21 mouse cellular contexts compared by ENCODE assay signal in genomic region chr5:90684994-90685393, GRCm38 (mm10). TPM values are rescaled to one million over a fixed set of nuclear protein-coding genes. Genes with fewer than 3 reads are reported as not detected.
A peak's percentile ranks its signal among the peaks of the same experiment; 100 is the strongest.
DNase-seq lines count a peak whose midpoint lies in the region; ATAC-seq and TF ChIP-seq lines count a peak whose summit lies in the region.
"Had no signal": no experiment of that assay in that cellular context is flagged by ENCODE, and none has a peak within 500 bp of the region (broad histone marks: within the 10 kb centered on the region; RNA-seq: fewer than 3 reads in every experiment).

No protein-coding gene starts in this region.

- no peak overlapping the region for H3K27ac ChIP-seq in kidney, adult 2 months (ENCODE audit: insufficient read depth, low read depth, low read length)
- no peak overlapping the region for H3K27ac ChIP-seq in kidney, embryonic 14.5 days (ENCODE audit: low read depth, low read length)
- peak overlapping the region; percentile 77 for H3K27ac ChIP-seq in embryonic fibroblast, embryonic 13.5 days (ENCODE audit: insufficient read depth, low read length)
- H3K27ac ChIP-seq in liver, postnatal 0 days (ENCODE audit: low read depth): no peak overlapping the region
- H3K27ac ChIP-seq: embryonic facial prominence, embryonic 12.5 days; embryonic facial prominence, embryonic 15.5 days; forebrain, embryonic 13.5 days; forebrain, embryonic 15.5 days had no signal

- no peak overlapping the region for H3K4me3 ChIP-seq in kidney, adult 2 months (ENCODE audit: insufficient read depth, low read depth, low read length)
- H3K4me3 ChIP-seq in kidney, embryonic 14.5 days (ENCODE audit: low read length): no peak overlapping the region
- H3K4me3 ChIP-seq in embryonic fibroblast, embryonic 13.5 days (ENCODE audit: insufficient read depth, low read length): no peak overlapping the region
- no peak overlapping the region for H3K4me3 ChIP-seq in liver, postnatal 0 days (ENCODE audit: low read depth, low read length)
- H3K4me3 ChIP-seq: embryonic facial prominence, embryonic 12.5 days; embryonic facial prominence, embryonic 15.5 days; forebrain, embryonic 13.5 days; forebrain, embryonic 15.5 days had no signal

- no peaks in the 10 kb centered on the region for H3K4me1 ChIP-seq in kidney, adult 2 months (ENCODE audit: control insufficient read depth, insufficient read depth, low read length)
- H3K4me1 ChIP-seq in kidney, embryonic 14.5 days (ENCODE audit: control insufficient read depth, insufficient read depth, low read length): no peaks in the 10 kb centered on the region
- H3K4me1 ChIP-seq in embryonic fibroblast, embryonic 13.5 days (ENCODE audit: control insufficient read depth, insufficient read depth, low read length): peaks cover 9% of the 10 kb centered on the region; the same call in 1 of the 2 replicates
- H3K4me1 ChIP-seq in liver, postnatal 0 days (ENCODE audit: insufficient read depth): peaks cover 7% of the 10 kb centered on the region; the same call in 1 of the 2 replicates
- H3K4me1 ChIP-seq: embryonic facial prominence, embryonic 12.5 days; embryonic facial prominence, embryonic 15.5 days; forebrain, embryonic 13.5 days; forebrain, embryonic 15.5 days had no signal

- H3K27me3 ChIP-seq in kidney, adult 2 months (replicated peaks; ENCODE audit: control insufficient read depth, insufficient read depth, low read length): no peaks in the 10 kb centered on the region
- no peaks in the 10 kb centered on the region for H3K27me3 ChIP-seq in kidney, embryonic 14.5 days (ENCODE audit: control insufficient read depth, insufficient read depth, low read length)
- H3K27me3 ChIP-seq in liver, postnatal 0 days (ENCODE audit: insufficient read depth, low read length): no peaks in the 10 kb centered on the region
- H3K27me3 ChIP-seq: embryonic facial prominence, embryonic 12.5 days; embryonic facial prominence, embryonic 15.5 days; forebrain, embryonic 13.5 days; forebrain, embryonic 15.5 days had no signal

- no peak for TF ChIP-seq EP300 in liver, postnatal 0 days (IDR thresholded peaks at IDR 0.05; ENCODE audit: low read depth)

- H3K9me3 ChIP-seq in kidney, embryonic 14.5 days (ENCODE audit: control insufficient read depth, low read length): no peaks in the 10 kb centered on the region
- no peaks in the 10 kb centered on the region for H3K9me3 ChIP-seq in liver, postnatal 0 days (ENCODE audit: low read length)
- H3K9me3 ChIP-seq: embryonic facial prominence, embryonic 12.5 days; embryonic facial prominence, embryonic 15.5 days; forebrain, embryonic 13.5 days; forebrain, embryonic 15.5 days had no signal

- WGBS in kidney, adult 2 months: 42% methylated on average over 4 of the region's 4 CpGs
- WGBS in kidney, embryonic 14.5 days: 34% methylated on average over 4 of the region's 4 CpGs
- 54% methylated on average over 4 of the region's 4 CpGs for WGBS in liver, postnatal 0 days (ENCODE audit: insufficient replicate concordance)

- TF ChIP-seq POLR2A in kidney, adult 2 months (IDR thresholded peaks at IDR 0.05; ENCODE audit: low read depth, low read length): no peak
- TF ChIP-seq POLR2A in embryonic fibroblast, embryonic 13.5 days (IDR thresholded peaks at IDR 0.05; ENCODE audit: low read depth, low read length): no peak

- no peak for ATAC-seq in kidney, embryonic 14.5 days (ENCODE audit: low FRiP score, low TSS enrichment)
- no peak for ATAC-seq in liver, postnatal 0 days
- ATAC-seq: forebrain, embryonic 13.5 days; forebrain, embryonic 15.5 days; forebrain, postnatal 0 days had no signal

- H3K36me3 ChIP-seq in kidney, adult 2 months (ENCODE audit: control insufficient read depth, insufficient read depth, low read length): no peaks in the 10 kb centered on the region
- H3K36me3 ChIP-seq in kidney, embryonic 14.5 days (ENCODE audit: control insufficient read depth, insufficient read depth, low read length): no peaks in the 10 kb centered on the region
- H3K36me3 ChIP-seq in liver, postnatal 0 days (replicated peaks; ENCODE audit: insufficient read depth, low read length): no peaks in the 10 kb centered on the region
- H3K36me3 ChIP-seq: embryonic facial prominence, embryonic 12.5 days; embryonic facial prominence, embryonic 15.5 days; forebrain, embryonic 15.5 days had no signal

- DNase-seq in cerebellum, postnatal 14 days: peak; percentile 16 to 19
- DNase-seq in cerebellum, adult 18-20 months: no peak
- DNase-seq in kidney, adult 2 months: peak; percentile 17
- peak; percentile 42 for DNase-seq in retina, embryonic 14.5 days (ENCODE audit: low spot score)
- no peak for DNase-seq in layer of hippocampus, adult 11-12 months (ENCODE audit: low spot score)
- no peak for DNase-seq in liver, postnatal 0 days
- DNase-seq: adrenal gland, adult 2 months; adrenal gland, postnatal 10 days; adrenal gland, postnatal 25 days; cerebellum, adult 11 months; cerebellum, adult 2 months; cerebellum, adult 9-11 months; cerebellum, postnatal 36 days; embryo, embryonic 11 days; forebrain, postnatal 0 days had no signal

- H3K9ac ChIP-seq in kidney, embryonic 14.5 days (ENCODE audit: low read depth, low read length): no peak overlapping the region
- no peak overlapping the region for H3K9ac ChIP-seq in liver, postnatal 0 days (replicated peaks)
- H3K9ac ChIP-seq: embryonic facial prominence, embryonic 12.5 days; embryonic facial prominence, embryonic 15.5 days; forebrain, embryonic 13.5 days; forebrain, embryonic 15.5 days; forebrain, postnatal 0 days had no signal

- no peak overlapping the region for H3K4me2 ChIP-seq in kidney, embryonic 14.5 days (replicated peaks; ENCODE audit: low read depth, low read length)
- H3K4me2 ChIP-seq in liver, postnatal 0 days (ENCODE audit: low read depth, low read length): no peak overlapping the region
- H3K4me2 ChIP-seq: embryonic facial prominence, embryonic 12.5 days; embryonic facial prominence, embryonic 15.5 days; forebrain, embryonic 13.5 days; forebrain, embryonic 15.5 days had no signal

- TF ChIP-seq CTCF in kidney, adult 2 months (conservative IDR thresholded peaks at IDR 0.05; ENCODE audit: insufficient read depth, insufficient read length, low read depth, low read length): no peak
- no peak for TF ChIP-seq CTCF in embryonic fibroblast, embryonic 13.5 days (IDR thresholded peaks at IDR 0.05; ENCODE audit: borderline replicate concordance, insufficient read depth, low read length)
- no peak for TF ChIP-seq CTCF in liver, postnatal 0 days (IDR thresholded peaks at IDR 0.05; ENCODE audit: low read depth)

RNA-seq across cellular contexts. Expression of gene Rassf6, which starts 44.5 kb away (rescaled TPM):
- 10.4 and 11.4 TPM in 2 replicates for polyA plus RNA-seq in kidney, adult 2 months (2012; rRNA removed)
- polyA plus RNA-seq in kidney, embryonic 14.5 days (2014; fragmentation: Nextera tagmentation; extraction: Ambion mirVana): 6.0 and 8.3 TPM in 2 replicates
- 4.6 and 6.7 TPM in 2 replicates for polyA plus RNA-seq in embryonic fibroblast, embryonic 13.5 days (2011; ENCODE audit: insufficient read length, low read depth, missing spikeins)
- polyA plus RNA-seq in liver, postnatal 0 days (2015; fragmentation: Nextera tagmentation; extraction: Ambion mirVana): 7.1 and 7.9 TPM in 2 replicates
- polyA plus RNA-seq: adrenal gland, adult 2 months; forebrain, embryonic 13.5 days had no signal

Comparison
In these comparisons a context has a peak if more than half of its experiments do, and no peak if none do; other contexts are left out.
1. DNase-seq: peak in cerebellum, postnatal 14 days (2 of 2), kidney, adult 2 months (single experiment) and retina, embryonic 14.5 days (single experiment); none in cerebellum, adult 18-20 months (0 of 2), layer of hippocampus, adult 11-12 months (single experiment) and liver, postnatal 0 days (single experiment).